Mouse (Mus musculus): ENCODE measurements around the gene Cit. TPM values are rescaled to one million over a fixed set of nuclear protein-coding genes. Genes with fewer than 3 reads are reported as not detected.

Cit gene
- polyA plus RNA-seq, 1 experiment from 2014 or later = 34.1 TPM

GRCm38 (mm10) chr5:116048321-116048720 is 203.2 kb downstream of the Cit start:
- WGBS (ENCODE audit: insufficient replicate concordance) = 36% methylated on average over 3 of the region's 3 CpGs
- Histone ChIP-seq H3K4me2 (ENCODE audit: low read depth, low read length) (no peak overlapping the region), H3K27ac (ENCODE audit: low read length) (no peak overlapping the region), H3K4me3 (ENCODE audit: low read depth, low read length) (no peak overlapping the region), H3K27me3 (ENCODE audit: control insufficient read depth, insufficient read depth, low read depth, low read length) (no peaks in the 10 kb centered on the region), H3K4me1 (ENCODE audit: control insufficient read depth, low read depth, low read length) (no peaks in the 10 kb centered on the region), H3K9ac (ENCODE audit: low read depth, low read length) (no peak overlapping the region), H3K36me3 (ENCODE audit: control insufficient read depth, insufficient read depth) (no peaks in the 10 kb centered on the region), H3K9me3 (replicated peaks; ENCODE audit: control insufficient read depth, low read length) (no peaks in the 10 kb centered on the region)
- ATAC-seq (ENCODE audit: low read depth) = no peak

DNA sequence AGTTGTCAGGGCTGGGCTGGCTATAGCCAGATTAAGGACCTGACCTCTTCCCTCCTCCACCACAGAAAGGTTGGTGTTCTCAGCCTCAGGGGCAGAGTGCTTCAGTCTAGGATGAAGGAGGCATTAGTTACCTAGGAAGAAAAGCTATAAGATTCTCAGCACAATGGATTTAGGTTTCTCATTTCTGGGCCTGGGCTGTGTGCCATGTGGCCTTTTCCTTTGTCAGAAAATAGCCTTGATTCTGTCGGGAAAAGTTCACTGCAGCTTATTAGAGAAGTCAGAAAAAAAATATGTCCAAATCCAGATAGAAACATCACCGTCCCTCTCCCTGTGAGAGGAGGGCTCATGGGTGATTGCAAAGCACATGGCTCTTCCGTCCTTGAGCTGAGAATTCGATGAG is 204.7 kb downstream of the Cit start:
- Histone ChIP-seq H3K36me3 (ENCODE audit: control insufficient read depth, insufficient read depth) (no peaks in the 10 kb centered on the region), H3K4me1 (ENCODE audit: control insufficient read depth, low read depth, low read length) (no peaks in the 10 kb centered on the region), H3K27me3 (ENCODE audit: control insufficient read depth, insufficient read depth, low read depth, low read length) (no peaks in the 10 kb centered on the region), H3K4me3 (ENCODE audit: low read depth, low read length) (no peak overlapping the region), H3K4me2 (ENCODE audit: low read depth, low read length) (no peak overlapping the region), H3K9ac (ENCODE audit: low read depth, low read length) (no peak overlapping the region), H3K9me3 (replicated peaks; ENCODE audit: control insufficient read depth, low read length) (no peaks in the 10 kb centered on the region), H3K27ac (ENCODE audit: low read length) (no peak overlapping the region)
- WGBS (ENCODE audit: insufficient replicate concordance) = 58% methylated on average over 4 of the region's 4 CpGs
- no peak for ATAC-seq (ENCODE audit: low read depth)

- Histone ChIP-seq H3K27me3 (ENCODE audit: control insufficient read depth, insufficient read depth, low read depth, low read length) (no peaks in the 10 kb centered on the region), H3K4me3 (ENCODE audit: low read depth, low read length) (no peak overlapping the region), H3K36me3 (ENCODE audit: control insufficient read depth, insufficient read depth) (no peaks in the 10 kb centered on the region), H3K4me2 (ENCODE audit: low read depth, low read length) (no peak overlapping the region), H3K27ac (ENCODE audit: low read length) (no peak overlapping the region), H3K9ac (ENCODE audit: low read depth, low read length) (no peak overlapping the region), H3K4me1 (ENCODE audit: control insufficient read depth, low read depth, low read length) (no peaks in the 10 kb centered on the region), H3K9me3 (replicated peaks; ENCODE audit: control insufficient read depth, low read length) (no peaks in the 10 kb centered on the region)
- 49% methylated on average over 5 of the region's 5 CpGs for WGBS (ENCODE audit: insufficient replicate concordance)
- no peak for ATAC-seq (ENCODE audit: low read depth)
Measured at GRCm38 (mm10) chr5:116052171-116052570, 207.1 kb downstream of the Cit start.

- WGBS (ENCODE audit: insufficient replicate concordance) = 42% methylated on average over 6 of the region's 6 CpGs
Measured at GRCm38 (mm10) chr5:116052826-116053225, 207.7 kb downstream of the Cit start.

More at GRCm38 (mm10) chr5:116052826-116053225, 207.7 kb downstream of the Cit start:
- no peak overlapping the region for H3K4me3 ChIP-seq (ENCODE audit: low read depth, low read length)
- no peaks in the 10 kb centered on the region for H3K27me3 ChIP-seq (ENCODE audit: control insufficient read depth, insufficient read depth, low read depth, low read length)
- no peaks in the 10 kb centered on the region for H3K4me1 ChIP-seq (ENCODE audit: control insufficient read depth, low read depth, low read length)
- H3K36me3 ChIP-seq (ENCODE audit: control insufficient read depth, insufficient read depth) = no peaks in the 10 kb centered on the region
- no peak for ATAC-seq (ENCODE audit: low read depth)
- no peak overlapping the region for H3K4me2 ChIP-seq (ENCODE audit: low read depth, low read length)
- H3K9ac ChIP-seq (ENCODE audit: low read depth, low read length) = no peak overlapping the region
- no peaks in the 10 kb centered on the region for H3K9me3 ChIP-seq (replicated peaks; ENCODE audit: control insufficient read depth, low read length)
- no peak overlapping the region for H3K27ac ChIP-seq (ENCODE audit: low read length)

Other genes starting within 250 kb of the Cit start
- 3.2 and 4.1 TPM in 2 replicates for gene Rab35, start 213.4 kb upstream of the Cit start, polyA plus RNA-seq (2015; fragmentation: Nextera tagmentation; extraction: Ambion mirVana)
- gene Bicdl1, start 113.7 kb upstream of the Cit start, polyA plus RNA-seq (2015; fragmentation: Nextera tagmentation; extraction: Ambion mirVana) = 1.3 and 1.6 TPM in 2 replicates
- 85.4 and 92.5 TPM in 2 replicates for gene Prkab1, start 179.2 kb downstream of the Cit start, polyA plus RNA-seq (2015; fragmentation: Nextera tagmentation; extraction: Ambion mirVana)
- not detected in 2 replicates for gene Tmem233, start 238.0 kb downstream of the Cit start, polyA plus RNA-seq (2015; fragmentation: Nextera tagmentation; extraction: Ambion mirVana)

Measured in liver, embryonic 16.5 days (tissue).